Mouse (Mus musculus) embryonic facial prominence, embryonic 11.5 days (tissue): Measurements from ENCODE around the gene Zfp503. TPM values are rescaled to one million over a fixed set of nuclear protein-coding genes. Genes with fewer than 3 reads are reported as not detected.

Source experiments
- ATAC-seq: fragments of 200-750 bp; cut with Nextera tagmentation; replicated peaks from 2 replicates; pipeline ENCODE4 v1.8.0; 2017; ENCODE audit warnings: low read depth; ENCODE audit not compliant: insufficient number of reproducible peaks, low FRiP score, low TSS enrichment
- DNase-seq: peaks from one replicate; pipeline ENCODE4 v3.0.0-alpha.2; 2015; ENCODE audit warnings: low spot score
- H3K27ac ChIP-seq: fragments of 300-500 bp; sonication (generic); replicated peaks from 2 replicates; pipeline ENCODE4 v1.5.1; 2014; ENCODE audit warnings: mild to moderate bottlenecking, low read depth, low read length, control low read depth
- H3K27me3 ChIP-seq: fragments of 300-500 bp; sonication (generic); 2 replicates; pipeline ENCODE4 v1.6.1; 2014; ENCODE audit warnings: mild to moderate bottlenecking, low read length, moderate library complexity, mixed read lengths; ENCODE audit not compliant: control insufficient read depth, insufficient read depth
- H3K36me3 ChIP-seq: fragments of 300-500 bp; sonication (generic); replicated peaks from 2 replicates; pipeline ENCODE4 v1.6.1; 2014; ENCODE audit warnings: low read depth, mild to moderate bottlenecking, low read length, moderate library complexity, mixed read lengths; ENCODE audit not compliant: control insufficient read depth, insufficient read depth
- H3K4me1 ChIP-seq: fragments of 300-500 bp; sonication (generic); 2 replicates; pipeline ENCODE4 v1.6.1; 2014; ENCODE audit warnings: low read length, mixed read lengths; ENCODE audit not compliant: control insufficient read depth, insufficient read depth
- H3K4me2 ChIP-seq: fragments of 300-500 bp; sonication (generic); 2 replicates; pipeline ENCODE4 v1.6.1; 2014; ENCODE audit warnings: low read depth, mild to moderate bottlenecking, control low read depth, low read length, moderate library complexity
- H3K4me3 ChIP-seq: fragments of 300-500 bp; sonication (generic); 2 replicates; pipeline ENCODE4 v1.5.1; 2014; ENCODE audit warnings: low read depth, low read length, control low read depth
- H3K9ac ChIP-seq: fragments of 300-500 bp; sonication (generic); replicated peaks from 2 replicates; pipeline ENCODE4 v1.6.1; 2014; ENCODE audit warnings: mild to moderate bottlenecking, control low read depth, low read length
- H3K9me3 ChIP-seq: fragments of 300-500 bp; sonication (generic); replicated peaks from 2 replicates; pipeline ENCODE4 v1.6.1; 2016; ENCODE audit warnings: mild to moderate bottlenecking, low read length, inconsistent platforms, mixed read lengths; ENCODE audit not compliant: control insufficient read depth
- WGBS: fragments of 180-500 bp; shearing (Covaris S2); extraction: QIAGEN DNeasy Blood & Tissue Kit; methylation state at CpG from one replicate; pipeline ENCODE4 v1.1.7; 2014; 5-methylcytosine and 5-hydroxymethylcytosine counted together
- polyA plus RNA-seq: library from polyadenylated mRNA; unstranded; fragments of >200 nt; fragmentation: Nextera tagmentation; extraction: Ambion mirVana; gene quantifications from 2 replicates; pipeline ENCODE4 v1.2.1, GENCODE M21; 2014

The Zfp503 gene
- 9.5 and 10.2 TPM in 2 replicates for polyA plus RNA-seq

GRCm38 (mm10) chr14:21989291-21989913, at the start of gene Zfp503:
Zfp503 (minus strand) TSS chr14:21989601.
- Histone ChIP-seq H3K9ac (peak within 1 kb of the TSS; percentile 54), H3K9me3 (no peaks in the 10 kb centered on the region), H3K4me1 (peaks cover 3% of the 10 kb centered on the region), H3K36me3 (peaks cover 3% of the 10 kb centered on the region), H3K27ac (peak within 1 kb of the TSS; percentile 68), H3K4me3 (peak within 1 kb of the TSS; percentile 81), H3K27me3 (peaks cover 16% of the 10 kb centered on the region), H3K4me2 (peak within 1 kb of the TSS; percentile 82)
- ATAC-seq (no peak), DNase-seq (peak; percentile 78)
- WGBS, result under 1% methylated on average over 35 of the region's 37 CpGs

GRCm38 (mm10) chr14:22037498-22038131, 48.2 kb upstream of the Zfp503 start:
- Histone ChIP-seq H3K4me3 (no peak overlapping the region), H3K4me2 (no peak overlapping the region), H3K9me3 (no peaks in the 10 kb centered on the region), H3K36me3 (no peaks in the 10 kb centered on the region), H3K27ac (no peak overlapping the region), H3K4me1 (no peaks in the 10 kb centered on the region), H3K9ac (no peak overlapping the region), H3K27me3 (no peaks in the 10 kb centered on the region; the same call in 1 of the 2 replicates)
- no peak for DNase-seq
- no peak for ATAC-seq
- WGBS, result 66% methylated on average over 16 of the region's 16 CpGs

- H3K4me1 ChIP-seq, result no peaks in the 10 kb centered on the region
- no peak overlapping the region for H3K4me3 ChIP-seq
- H3K36me3 ChIP-seq, result no peaks in the 10 kb centered on the region
- no peak overlapping the region for H3K9ac ChIP-seq
- H3K4me2 ChIP-seq, result no peak overlapping the region
- no peak for ATAC-seq
- no peak overlapping the region for H3K27ac ChIP-seq
- H3K27me3 ChIP-seq, result no peaks in the 10 kb centered on the region; the same call in 1 of the 2 replicates
- H3K9me3 ChIP-seq, result no peaks in the 10 kb centered on the region
- no peak for DNase-seq
- WGBS, result 70% methylated on average over 12 of the region's 12 CpGs
These were observed 47.5 kb upstream of the Zfp503 start for GRCm38 (mm10) chr14:22036802-22037497.

GRCm38 (mm10) chr14:22036338-22036737, 46.9 kb upstream of the Zfp503 start:
- Histone ChIP-seq H3K36me3 (no peaks in the 10 kb centered on the region), H3K27ac (no peak overlapping the region), H3K9me3 (no peaks in the 10 kb centered on the region), H3K4me2 (no peak overlapping the region), H3K4me3 (no peak overlapping the region), H3K4me1 (no peaks in the 10 kb centered on the region), H3K9ac (no peak overlapping the region), H3K27me3 (no peaks in the 10 kb centered on the region; the same call in 1 of the 2 replicates)
- no peak for DNase-seq
- no peak for ATAC-seq
- WGBS, result 40% methylated on average over 6 of the region's 6 CpGs

GRCm38 (mm10) chr14:22035900-22036299, 46.5 kb upstream of the Zfp503 start:
- no peaks in the 10 kb centered on the region for H3K4me1 ChIP-seq
- 0 out of 2 replicates have a peak, but pooled peaks have one; percentile 18 for ATAC-seq
- H3K27me3 ChIP-seq, result no peaks in the 10 kb centered on the region; the same call in 1 of the 2 replicates
- no peak overlapping the region for H3K4me2 ChIP-seq
- no peaks in the 10 kb centered on the region for H3K36me3 ChIP-seq
- H3K27ac ChIP-seq, result no peak overlapping the region
- no peaks in the 10 kb centered on the region for H3K9me3 ChIP-seq
- no peak for DNase-seq
- H3K9ac ChIP-seq, result no peak overlapping the region
- H3K4me3 ChIP-seq, result no peak overlapping the region
- 22% methylated on average over 3 of the region's 3 CpGs for WGBS

- Histone ChIP-seq H3K4me2 (no peak overlapping the region), H3K4me3 (no peak overlapping the region)
These were observed 34.1 kb upstream of the Zfp503 start for GRCm38 (mm10) chr14:22023533-22023932.

GRCm38 (mm10) chr14:22020885-22021284, 31.5 kb upstream of the Zfp503 start:
- no peaks in the 10 kb centered on the region for H3K4me1 ChIP-seq
- no peak overlapping the region for H3K4me3 ChIP-seq
- H3K36me3 ChIP-seq, result no peaks in the 10 kb centered on the region
- H3K9me3 ChIP-seq, result no peaks in the 10 kb centered on the region
- H3K27me3 ChIP-seq, result peaks cover 2% of the 10 kb centered on the region
- DNase-seq, result peak; percentile 54
- ATAC-seq, result no peak
- no peak overlapping the region for H3K4me2 ChIP-seq
- 32% methylated on average over 2 of the region's 2 CpGs for WGBS
- H3K27ac ChIP-seq, result no peak overlapping the region
- no peak overlapping the region for H3K9ac ChIP-seq

More at GRCm38 (mm10) chr14:22023533-22023932, 34.1 kb upstream of the Zfp503 start:
- ATAC-seq (no peak), DNase-seq (no peak)
- no peak overlapping the region for H3K27ac ChIP-seq
- 82% methylated on average over 4 of the region's 4 CpGs for WGBS
- H3K4me1 ChIP-seq, result no peaks in the 10 kb centered on the region
- no peaks in the 10 kb centered on the region for H3K36me3 ChIP-seq
- H3K9ac ChIP-seq, result no peak overlapping the region
- no peaks in the 10 kb centered on the region for H3K9me3 ChIP-seq
- H3K27me3 ChIP-seq, result peaks cover 2% of the 10 kb centered on the region
